Mouse (Mus musculus) forebrain, embryonic 10.5 days (tissue): ENCODE measurements around the gene 4931422A03Rik. TPM values are rescaled to one million over a fixed set of nuclear protein-coding genes. Genes with fewer than 3 reads are reported as not detected.

Experiments used
- DNase-seq: peaks from one replicate; pipeline ENCODE4 v3.0.0-alpha.2; 2017; ENCODE audit warnings: low spot score; ENCODE audit errors: extremely low spot score
- H3K27ac ChIP-seq: fragments of 300-500 bp; sonication (generic); 2 replicates; pipeline ENCODE4 v1.5.1; 2016; ENCODE audit warnings: mild to moderate bottlenecking
- H3K27me3 ChIP-seq: fragments of 300-500 bp; sonication (generic); 2 replicates; pipeline ENCODE4 v1.6.1; 2016; ENCODE audit warnings: mild to moderate bottlenecking; ENCODE audit not compliant: poor library complexity, severe bottlenecking
- H3K36me3 ChIP-seq: fragments of 300-500 bp; sonication (generic); replicated peaks from 2 replicates; pipeline ENCODE4 v1.6.1; 2016; ENCODE audit warnings: mild to moderate bottlenecking, moderate library complexity
- H3K4me1 ChIP-seq: fragments of 300-500 bp; sonication (generic); 2 replicates; pipeline ENCODE4 v1.6.1; 2016
- H3K4me3 ChIP-seq: fragments of 300-500 bp; sonication (generic); 2 replicates; pipeline ENCODE4 v1.5.1; 2016; ENCODE audit warnings: mild to moderate bottlenecking, moderate library complexity
- H3K9me3 ChIP-seq: fragments of 300-500 bp; sonication (generic); 2 replicates; pipeline ENCODE4 v1.6.1; 2016; ENCODE audit warnings: mild to moderate bottlenecking, moderate library complexity
- WGBS: fragments of 180-500 bp; shearing (Covaris S2); methylation state at CpG from one replicate; pipeline ENCODE4 v1.1.7; 2016; 5-methylcytosine and 5-hydroxymethylcytosine counted together
- polyA plus RNA-seq: library from polyadenylated mRNA; unstranded; fragments of >200 nt; fragmentation: Nextera tagmentation; extraction: Ambion mirVana; gene quantifications from 2 replicates; pipeline ENCODE4 v1.2.1, GENCODE M21; 2016

The 4931422A03Rik gene
- polyA plus RNA-seq, 1 experiment from 2014 or later, result 1.4 TPM

GRCm38 (mm10) chr2:103977216-103977615 lies 50.9 kb downstream of the 4931422A03Rik start:
- Histone ChIP-seq H3K27me3 (peaks cover 60% of the 10 kb centered on the region), H3K4me1 (peaks cover 44% of the 10 kb centered on the region), H3K27ac (peak overlapping the region; percentile 63; the same call in 1 of the 2 replicates), H3K9me3 (no peaks in the 10 kb centered on the region), H3K4me3 (no peak overlapping the region), H3K36me3 (peaks cover 17% of the 10 kb centered on the region; the same call in 1 of the 2 replicates)
- no peak for DNase-seq
- WGBS, result 71% methylated on average over 8 of the region's 8 CpGs

- H3K27me3 ChIP-seq, result peaks cover 73% of the 10 kb centered on the region
- 88% methylated on average over 7 of the region's 7 CpGs for WGBS
- peaks cover 53% of the 10 kb centered on the region for H3K4me1 ChIP-seq
- no peak overlapping the region for H3K27ac ChIP-seq
- H3K9me3 ChIP-seq, result no peaks in the 10 kb centered on the region
- peaks cover 15% of the 10 kb centered on the region; the same call in 1 of the 2 replicates for H3K36me3 ChIP-seq
- H3K4me3 ChIP-seq, result no peak overlapping the region
- DNase-seq, result no peak
Measured at GRCm38 (mm10) chr2:103975904-103976303, 52.3 kb downstream of the 4931422A03Rik start.

- H3K4me1 ChIP-seq, result peaks cover 47% of the 10 kb centered on the region
- 19% methylated on average over 3 of the region's 3 CpGs for whole genome bisulfite sequencing
- H3K4me3 ChIP-seq, result peak overlapping the region; percentile 78
- no peak overlapping the region; the same call in 1 of the 2 replicates for H3K27ac ChIP-seq
- H3K36me3 ChIP-seq, result peaks cover 4% of the 10 kb centered on the region; the same call in 1 of the 2 replicates
- DNase-seq, result no peak
- peaks cover 81% of the 10 kb centered on the region for H3K27me3 ChIP-seq
- no peaks in the 10 kb centered on the region for H3K9me3 ChIP-seq
Measured at GRCm38 (mm10) chr2:103971838-103972237, 56.3 kb downstream of the 4931422A03Rik start.

GRCm38 (mm10) chr2:103970791-103971649 lies 57.1 kb downstream of the 4931422A03Rik start:
- Histone ChIP-seq H3K36me3 (peaks cover 4% of the 10 kb centered on the region; the same call in 1 of the 2 replicates), H3K27ac (peak overlapping the region; percentile 88), H3K9me3 (no peaks in the 10 kb centered on the region), H3K4me1 (peaks cover 43% of the 10 kb centered on the region), H3K27me3 (peaks cover 80% of the 10 kb centered on the region), H3K4me3 (peak overlapping the region; percentile 78)
- DNase-seq, result peak; percentile 43
- under 1% methylated on average over 32 of the region's 32 CpGs for WGBS

GRCm38 (mm10) chr2:103970041-103970790 lies 57.9 kb downstream of the 4931422A03Rik start:
- peak overlapping the region; percentile 88 for H3K27ac ChIP-seq
- peaks cover 4% of the 10 kb centered on the region; the same call in 1 of the 2 replicates for H3K36me3 ChIP-seq
- H3K4me3 ChIP-seq, result peak overlapping the region; percentile 78
- H3K27me3 ChIP-seq, result peaks cover 81% of the 10 kb centered on the region
- H3K9me3 ChIP-seq, result no peaks in the 10 kb centered on the region
- H3K4me1 ChIP-seq, result peaks cover 40% of the 10 kb centered on the region
- under 1% methylated on average over 77 of the region's 79 CpGs for WGBS
- peak; percentile 55 for DNase-seq

- Histone ChIP-seq H3K9me3 (no peaks in the 10 kb centered on the region), H3K4me3 (peak overlapping the region; percentile 78), H3K27ac (peak overlapping the region; percentile 88), H3K27me3 (peaks cover 83% of the 10 kb centered on the region), H3K4me1 (peaks cover 37% of the 10 kb centered on the region), H3K36me3 (peaks cover 4% of the 10 kb centered on the region; the same call in 1 of the 2 replicates)
- under 1% methylated on average over 40 of the region's 40 CpGs for WGBS
- peak; percentile 75 for DNase-seq
Measured at GRCm38 (mm10) chr2:103969437-103970040, 58.6 kb downstream of the 4931422A03Rik start.

GRCm38 (mm10) chr2:103968919-103969436 lies 59.2 kb downstream of the 4931422A03Rik start:
- no peak for DNase-seq
- peaks cover 80% of the 10 kb centered on the region for H3K27me3 ChIP-seq
- peak overlapping the region; percentile 88 for H3K27ac ChIP-seq
- WGBS, result 19% methylated on average over 10 of the region's 10 CpGs
- H3K4me3 ChIP-seq, result peak overlapping the region; percentile 78
- peaks cover 36% of the 10 kb centered on the region for H3K4me1 ChIP-seq
- no peaks in the 10 kb centered on the region for H3K9me3 ChIP-seq
- peaks cover 4% of the 10 kb centered on the region; the same call in 1 of the 2 replicates for H3K36me3 ChIP-seq

GRCm38 (mm10) chr2:103968186-103968585 lies 60.0 kb downstream of the 4931422A03Rik start:
- DNase-seq, result no peak

GRCm38 (mm10) chr2:103965391-103965790 lies 62.8 kb downstream of the 4931422A03Rik start:
- H3K27ac ChIP-seq, result no peak overlapping the region
- DNase-seq, result no peak
- H3K4me3 ChIP-seq, result no peak overlapping the region
- peaks cover 44% of the 10 kb centered on the region for H3K27me3 ChIP-seq
- H3K4me1 ChIP-seq, result peaks cover 15% of the 10 kb centered on the region
- 91% methylated on average over 3 of the region's 3 CpGs for whole genome bisulfite sequencing
- no peaks in the 10 kb centered on the region for H3K9me3 ChIP-seq
- no peaks in the 10 kb centered on the region for H3K36me3 ChIP-seq

More at GRCm38 (mm10) chr2:103968186-103968585, 60.0 kb downstream of the 4931422A03Rik start:
- no peaks in the 10 kb centered on the region; the same call in 1 of the 2 replicates for H3K36me3 ChIP-seq
- H3K4me1 ChIP-seq, result peaks cover 36% of the 10 kb centered on the region
- no peak overlapping the region for H3K4me3 ChIP-seq
- no peak overlapping the region for H3K27ac ChIP-seq
- H3K9me3 ChIP-seq, result no peaks in the 10 kb centered on the region
- 74% methylated on average over 4 of the region's 4 CpGs for WGBS
- peaks cover 72% of the 10 kb centered on the region for H3K27me3 ChIP-seq

- Histone ChIP-seq H3K27ac (no peak overlapping the region), H3K4me3 (no peak overlapping the region), H3K27me3 (peaks cover 19% of the 10 kb centered on the region), H3K9me3 (no peaks in the 10 kb centered on the region), H3K4me1 (no peaks in the 10 kb centered on the region), H3K36me3 (no peaks in the 10 kb centered on the region)
- 88% methylated on average over 4 of the region's 4 CpGs for WGBS
- no peak for DNase-seq
Measured at GRCm38 (mm10) chr2:103962349-103962748, 65.8 kb downstream of the 4931422A03Rik start.

GRCm38 (mm10) chr2:103959574-103959973 lies 68.6 kb downstream of the 4931422A03Rik start:
- H3K4me1 ChIP-seq, result no peaks in the 10 kb centered on the region
- no peaks in the 10 kb centered on the region for H3K27me3 ChIP-seq
- H3K9me3 ChIP-seq, result no peaks in the 10 kb centered on the region
- no peak for DNase-seq
- no peaks in the 10 kb centered on the region for H3K36me3 ChIP-seq
- WGBS, result 94% methylated on average over 6 of the region's 6 CpGs
- no peak overlapping the region for H3K27ac ChIP-seq
- H3K4me3 ChIP-seq, result no peak overlapping the region

GRCm38 (mm10) chr2:103959066-103959465 lies 69.1 kb downstream of the 4931422A03Rik start:
- H3K36me3 ChIP-seq, result no peaks in the 10 kb centered on the region
- H3K4me3 ChIP-seq, result no peak overlapping the region
- 90% methylated on average over 5 of the region's 5 CpGs for WGBS
- H3K9me3 ChIP-seq, result no peaks in the 10 kb centered on the region
- H3K27me3 ChIP-seq, result no peaks in the 10 kb centered on the region
- no peak for DNase-seq
- H3K27ac ChIP-seq, result no peak overlapping the region
- no peaks in the 10 kb centered on the region for H3K4me1 ChIP-seq
